Mouse (Mus musculus) E14TG2a.4 (cell line): ENCODE results near the gene Son.

Experiments used
- H3K27me3 ChIP-seq: 2 replicates; pipeline ENCODE4 v1.6.1; 2014; ENCODE audit warnings: low read length, control low read depth; ENCODE audit not compliant: insufficient read depth
- H3K36me3 ChIP-seq: 2 replicates; pipeline ENCODE4 v1.6.1; 2014; ENCODE audit warnings: low read length, control low read depth; ENCODE audit not compliant: insufficient read depth
- H3K4me1 ChIP-seq: replicated peaks from 2 replicates; pipeline ENCODE4 v1.6.1; 2014; ENCODE audit warnings: low read depth, low read length, control low read depth
- H3K4me3 ChIP-seq: replicated peaks from 2 replicates; pipeline ENCODE4 v1.5.1; 2014; ENCODE audit warnings: mild to moderate bottlenecking, low read length
- H3K9me3 ChIP-seq: 2 replicates; pipeline ENCODE4 v1.6.1; 2014; ENCODE audit warnings: low read length, control low read depth
- CTCF ChIP-seq: conservative IDR thresholded peaks from 2 replicates; pipeline ENCODE4 v1.5.1; 2014; ENCODE audit warnings: low read length
- NANOG ChIP-seq: IDR thresholded peaks from 2 replicates; pipeline ENCODE4 v1.6.1; 2014; ENCODE audit warnings: borderline replicate concordance, low read length, mixed read lengths
- POU5F1 ChIP-seq: IDR thresholded peaks from 2 replicates; pipeline ENCODE4 v1.6.1; 2014; ENCODE audit warnings: low read length, borderline replicate concordance

The Son gene

DNA sequence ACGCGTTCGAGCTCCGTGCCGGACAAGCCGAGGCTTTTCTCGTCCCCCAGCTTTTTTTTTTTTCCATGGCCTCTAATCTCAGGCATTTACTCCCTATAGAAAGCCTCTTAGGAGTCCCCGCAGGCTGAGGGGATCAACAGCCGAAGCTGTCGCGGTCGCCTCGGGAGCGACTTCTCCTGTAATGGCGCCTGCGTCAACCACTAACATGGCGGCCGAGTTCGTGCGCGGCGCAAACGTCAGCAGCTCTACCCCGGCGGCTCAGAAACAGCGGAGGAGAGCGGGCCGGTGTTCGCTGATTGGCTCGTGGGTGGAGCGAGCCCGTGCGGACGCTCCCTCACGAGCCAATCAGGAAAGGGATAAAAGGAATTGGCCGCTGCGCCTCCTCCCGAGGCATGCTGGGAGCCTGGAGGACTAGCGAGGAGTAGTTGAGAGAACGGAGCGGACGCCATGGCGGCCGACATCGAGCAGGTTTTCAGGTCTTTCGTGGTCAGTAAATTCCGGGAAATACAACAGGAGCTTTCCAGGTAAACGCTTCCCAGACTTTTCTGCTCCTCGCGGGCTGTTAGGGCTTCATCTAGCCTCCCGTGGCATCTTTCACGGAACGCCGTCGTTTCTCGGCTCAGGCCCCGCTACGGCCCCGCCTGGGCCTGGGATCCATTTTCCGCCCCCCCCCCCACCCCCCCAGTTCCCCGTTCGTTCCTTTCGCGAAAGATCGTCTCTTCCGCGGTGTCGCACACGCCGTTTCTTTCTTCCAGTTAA is at the start of gene Son:
Gene Son, plus strand, starts transcription at position 46 of the 759 bp plus-strand sequence.
- TF ChIP-seq NANOG, result no peak
- TF ChIP-seq CTCF, result no peak
- no peak for TF ChIP-seq POU5F1
- Histone ChIP-seq H3K36me3 (peaks cover 47% of the 10 kb centered on the region), H3K4me1 (peaks cover 57% of the 10 kb centered on the region), H3K27me3 (no peaks in the 10 kb centered on the region), H3K9me3 (no peaks in the 10 kb centered on the region), H3K4me3 (peak within 1 kb of the TSS; percentile 94)

DNA sequence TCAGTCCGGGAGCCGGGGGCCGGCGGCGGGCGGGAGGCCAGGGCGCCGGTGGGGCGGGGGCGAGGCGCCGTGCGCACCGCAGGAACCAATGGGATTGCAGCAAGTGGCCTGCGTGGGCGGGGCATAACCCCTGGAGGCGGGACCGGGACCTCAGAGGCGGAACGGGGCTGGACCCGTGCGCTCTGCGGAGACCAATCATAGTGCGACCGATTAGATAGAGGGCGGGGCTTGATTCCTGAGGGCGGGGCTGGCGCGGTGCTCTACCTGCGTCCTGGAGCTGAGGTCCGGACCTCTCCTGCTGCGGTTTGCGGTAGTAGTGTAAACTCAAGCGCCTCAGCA is 49.7 kb upstream of the Son start, which contains the start of gene Tmem50b:
Gene Tmem50b, minus strand, starts transcription at position 129 of the 339 bp plus-strand sequence.
- H3K36me3 ChIP-seq, result peaks cover 14% of the 10 kb centered on the region
- H3K4me1 ChIP-seq, result peaks cover 20% of the 10 kb centered on the region
- TF ChIP-seq NANOG, result no peak
- TF ChIP-seq POU5F1, result no peak
- no peak for TF ChIP-seq CTCF
- peak within 1 kb of the TSS; percentile 89 for H3K4me3 ChIP-seq
- H3K9me3 ChIP-seq, result no peaks in the 10 kb centered on the region
- H3K27me3 ChIP-seq, result peaks cover 23% of the 10 kb centered on the region

GRCm38 (mm10) chr16:91599242-91599641 is 48.1 kb upstream of the Son start:
- H3K9me3 ChIP-seq, result no peaks in the 10 kb centered on the region
- H3K4me3 ChIP-seq, result no peak overlapping the region
- peaks cover 23% of the 10 kb centered on the region for H3K27me3 ChIP-seq
- peaks cover 9% of the 10 kb centered on the region for H3K36me3 ChIP-seq
- TF ChIP-seq POU5F1 (no peak), CTCF (peak; percentile 28; the same call in 1 of the 2 replicates), NANOG (no peak)
- peaks cover 16% of the 10 kb centered on the region for H3K4me1 ChIP-seq

GRCm38 (mm10) chr16:91601081-91601480 is 46.2 kb upstream of the Son start:
- Histone ChIP-seq H3K27me3 (peaks cover 16% of the 10 kb centered on the region), H3K9me3 (no peaks in the 10 kb centered on the region), H3K36me3 (no peaks in the 10 kb centered on the region), H3K4me3 (no peak overlapping the region), H3K4me1 (peaks cover 15% of the 10 kb centered on the region)
- TF ChIP-seq NANOG, result no peak
- no peak for TF ChIP-seq CTCF
- TF ChIP-seq POU5F1, result no peak

GRCm38 (mm10) chr16:91601693-91602092 is 45.6 kb upstream of the Son start:
- H3K27me3 ChIP-seq, result peaks cover 14% of the 10 kb centered on the region
- TF ChIP-seq NANOG (no peak), CTCF (no peak), POU5F1 (no peak)
- H3K4me3 ChIP-seq, result no peak overlapping the region
- H3K4me1 ChIP-seq, result peaks cover 8% of the 10 kb centered on the region
- no peaks in the 10 kb centered on the region for H3K36me3 ChIP-seq
- H3K9me3 ChIP-seq, result no peaks in the 10 kb centered on the region

GRCm38 (mm10) chr16:91605156-91605555 is 42.1 kb upstream of the Son start:
- Histone ChIP-seq H3K36me3 (no peaks in the 10 kb centered on the region), H3K4me3 (no peak overlapping the region), H3K9me3 (no peaks in the 10 kb centered on the region), H3K27me3 (0 out of 2 replicates have a peak, but pooled peaks cover 5% of the 10 kb centered on the region), H3K4me1 (no peaks in the 10 kb centered on the region; the same call in 1 of the 2 replicates)
- TF ChIP-seq CTCF (no peak), NANOG (no peak), POU5F1 (no peak)

DNA sequence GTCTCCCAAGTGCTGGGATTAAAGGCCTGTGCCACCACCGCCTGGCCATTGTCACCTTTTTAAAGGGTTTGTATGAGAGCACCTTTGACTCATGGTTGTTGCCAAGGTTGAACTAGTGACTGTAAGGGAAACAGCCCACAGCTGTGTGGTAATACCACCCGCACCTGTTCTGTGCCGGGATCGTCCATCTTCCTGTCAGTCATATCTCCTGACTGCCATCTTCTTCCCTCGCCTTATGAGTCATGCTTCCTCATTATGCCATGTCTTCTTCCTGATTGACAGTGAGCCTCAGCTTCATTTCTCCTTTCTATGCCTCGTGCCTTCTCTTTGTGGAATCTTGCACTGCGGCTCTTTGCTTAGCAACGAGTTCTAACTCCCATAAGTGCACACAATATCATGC is 40.3 kb upstream of the Son start:
- H3K9me3 ChIP-seq, result no peaks in the 10 kb centered on the region
- no peaks in the 10 kb centered on the region for H3K36me3 ChIP-seq
- H3K4me1 ChIP-seq, result peaks cover 10% of the 10 kb centered on the region
- no peak for TF ChIP-seq NANOG
- no peak for TF ChIP-seq POU5F1
- no peak for TF ChIP-seq CTCF
- H3K27me3 ChIP-seq, result no peaks in the 10 kb centered on the region
- no peak overlapping the region for H3K4me3 ChIP-seq

- no peaks in the 10 kb centered on the region for H3K27me3 ChIP-seq
- H3K4me3 ChIP-seq, result no peak overlapping the region
- H3K9me3 ChIP-seq, result no peaks in the 10 kb centered on the region
- H3K4me1 ChIP-seq, result peaks cover 13% of the 10 kb centered on the region
- TF ChIP-seq CTCF, result no peak
- TF ChIP-seq NANOG, result no peak
- TF ChIP-seq POU5F1, result no peak
- H3K36me3 ChIP-seq, result no peaks in the 10 kb centered on the region
Observed at GRCm38 (mm10) chr16:91609501-91610245, 37.6 kb upstream of the Son start.
